Mouse (Mus musculus): ENCODE data around the gene Mpp3. TPM values are rescaled to one million over a fixed set of nuclear protein-coding genes. Genes with fewer than 3 reads are reported as not detected.
A peak's percentile ranks its signal among the peaks of the same experiment; 100 is the strongest.

Mpp3 gene
- polyA plus RNA-seq, 1 experiment from 2014 or later: 10.2 TPM

DNA sequence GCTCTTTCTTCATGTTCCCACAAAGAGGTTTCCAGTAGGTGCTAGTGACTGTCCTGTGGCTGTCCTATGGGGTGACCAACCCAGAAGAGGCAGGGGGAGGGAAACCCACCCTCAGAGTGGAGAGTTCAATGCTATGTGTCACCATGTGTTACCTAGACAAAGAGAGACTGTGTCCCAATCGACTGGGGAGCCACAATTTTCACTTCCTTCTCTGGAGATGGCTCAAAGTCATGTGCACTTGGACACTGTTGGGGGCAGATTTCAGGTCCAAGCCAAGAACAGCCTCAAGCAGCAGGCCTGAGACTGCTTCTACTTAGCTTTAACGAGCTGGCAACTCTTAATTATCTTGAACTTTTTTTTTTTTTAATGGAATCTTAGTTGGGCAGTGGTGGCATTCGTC, 56.2 kb downstream of the Mpp3 start:
- H3K36me3 ChIP-seq: no peaks in the 10 kb centered on the region
- H3K9ac ChIP-seq: no peak overlapping the region
- no peak overlapping the region for H3K27ac ChIP-seq
- WGBS: 50% methylated on average over 3 of the region's 3 CpGs
- no peak overlapping the region for H3K4me3 ChIP-seq
- peaks cover 22% of the 10 kb centered on the region for H3K4me1 ChIP-seq
- H3K9me3 ChIP-seq: no peaks in the 10 kb centered on the region
- peaks cover 15% of the 10 kb centered on the region for H3K27me3 ChIP-seq
- H3K4me2 ChIP-seq (replicated peaks): no peak overlapping the region
- ATAC-seq (ENCODE audit: low FRiP score, low read depth): no peak

DNA sequence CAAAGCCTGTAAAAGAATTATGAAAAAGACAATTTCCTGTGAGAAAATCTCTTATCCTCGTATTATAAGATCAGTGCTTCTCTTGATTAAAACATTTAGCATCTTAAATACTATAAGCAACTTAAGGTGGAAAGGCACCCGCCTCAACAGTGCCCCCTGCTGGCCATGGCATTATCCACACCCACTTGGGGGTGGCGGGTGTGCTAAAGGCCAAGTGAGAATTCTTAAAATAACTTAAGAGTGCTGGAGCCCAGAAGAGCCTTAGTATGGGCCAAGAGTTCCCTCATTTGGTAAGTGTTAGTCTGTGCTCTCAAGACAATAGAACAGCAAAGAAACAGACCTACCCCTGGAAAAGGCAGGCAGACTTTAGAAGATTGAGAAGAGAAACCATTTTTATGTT, 56.9 kb downstream of the Mpp3 start:
- H3K4me3 ChIP-seq: no peak overlapping the region
- H3K36me3 ChIP-seq: no peaks in the 10 kb centered on the region
- H3K9ac ChIP-seq: no peak overlapping the region
- H3K4me2 ChIP-seq (replicated peaks): no peak overlapping the region
- no peak for ATAC-seq (ENCODE audit: low FRiP score, low read depth)
- 46% methylated on average over 3 of the region's 3 CpGs for WGBS
- peaks cover 28% of the 10 kb centered on the region for H3K4me1 ChIP-seq
- no peaks in the 10 kb centered on the region for H3K9me3 ChIP-seq
- H3K27me3 ChIP-seq: peaks cover 22% of the 10 kb centered on the region
- no peak overlapping the region for H3K27ac ChIP-seq

DNA sequence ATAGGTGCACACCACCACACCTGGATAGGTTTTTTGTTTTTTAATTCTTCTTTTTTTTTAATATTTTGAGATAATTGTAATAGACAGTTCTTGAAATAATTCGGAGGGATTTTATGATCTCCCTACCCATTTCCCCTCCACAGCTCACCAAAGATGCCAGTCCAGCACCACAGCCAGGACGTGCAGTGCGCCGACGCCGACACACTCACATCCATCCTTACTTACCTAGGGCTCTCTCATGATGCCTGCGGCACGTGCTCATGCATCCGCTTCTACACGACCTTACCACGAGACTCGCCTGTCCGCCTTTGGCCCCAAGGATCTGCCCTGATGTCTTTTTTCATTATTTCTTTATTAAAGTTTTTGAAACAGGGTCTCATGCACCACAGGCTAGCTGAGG, 58.4 kb downstream of the Mpp3 start:
- H3K27ac ChIP-seq: no peak overlapping the region
- H3K4me1 ChIP-seq: peaks cover 28% of the 10 kb centered on the region
- H3K4me2 ChIP-seq (replicated peaks): no peak overlapping the region
- H3K9ac ChIP-seq: no peak overlapping the region
- H3K4me3 ChIP-seq: no peak overlapping the region
- no peaks in the 10 kb centered on the region for H3K9me3 ChIP-seq
- H3K36me3 ChIP-seq: no peaks in the 10 kb centered on the region
- H3K27me3 ChIP-seq: peaks cover 37% of the 10 kb centered on the region
- WGBS: 83% methylated on average over 13 of the region's 13 CpGs
- ATAC-seq (ENCODE audit: low FRiP score, low read depth): no peak

DNA sequence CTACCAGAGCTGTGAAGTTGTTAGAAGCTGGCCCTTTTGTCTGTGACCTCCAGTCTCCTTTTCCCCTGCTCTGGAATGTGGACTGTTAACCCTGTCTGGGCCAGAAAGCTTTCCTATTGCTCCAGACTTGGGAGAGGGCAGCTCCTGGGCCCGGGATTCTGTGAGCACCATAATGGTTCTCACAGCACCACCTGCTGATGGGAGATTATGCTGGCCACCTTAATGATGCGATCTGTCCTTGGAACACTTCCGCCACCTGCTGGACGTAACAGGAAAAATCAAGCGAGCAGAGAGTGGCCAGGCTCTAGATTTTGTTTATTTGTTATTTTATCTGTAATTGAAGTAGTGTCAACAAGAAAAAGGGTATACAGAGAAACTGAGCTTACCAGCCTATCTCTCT, 59.5 kb downstream of the Mpp3 start:
- H3K4me1 ChIP-seq: peaks cover 29% of the 10 kb centered on the region
- no peak overlapping the region for H3K4me3 ChIP-seq
- peaks cover 48% of the 10 kb centered on the region for H3K27me3 ChIP-seq
- H3K9me3 ChIP-seq: no peaks in the 10 kb centered on the region
- no peak overlapping the region for H3K27ac ChIP-seq
- H3K36me3 ChIP-seq: no peaks in the 10 kb centered on the region
- ATAC-seq (ENCODE audit: low FRiP score, low read depth): peak; percentile 77
- WGBS: 0% methylated on average over 5 of the region's 5 CpGs
- H3K9ac ChIP-seq: no peak overlapping the region
- no peak overlapping the region for H3K4me2 ChIP-seq (replicated peaks)

DNA sequence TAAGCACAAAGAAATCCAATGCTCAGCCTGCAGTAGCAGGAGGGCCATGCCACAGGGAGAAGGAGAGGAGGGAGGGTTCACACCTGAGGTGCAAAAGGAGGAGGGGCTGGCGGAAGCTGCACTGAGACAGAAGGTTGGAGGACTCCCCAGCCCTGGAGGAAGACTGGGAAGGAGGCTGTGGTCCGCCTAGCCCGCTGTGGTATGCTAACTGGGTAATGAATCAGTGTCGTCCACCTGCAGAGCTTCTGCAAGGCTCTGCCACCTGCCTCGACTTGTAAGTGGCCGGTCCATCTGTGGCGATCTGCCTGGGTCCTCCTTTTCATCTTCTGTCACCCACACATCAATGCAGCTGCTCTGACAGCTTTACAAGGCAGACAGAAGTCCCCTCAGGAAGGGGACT, 60.0 kb downstream of the Mpp3 start:
- Histone ChIP-seq H3K27me3 (peaks cover 53% of the 10 kb centered on the region), H3K9me3 (no peaks in the 10 kb centered on the region), H3K4me3 (no peak overlapping the region), H3K4me1 (peaks cover 29% of the 10 kb centered on the region), H3K4me2 (replicated peaks) (no peak overlapping the region), H3K36me3 (no peaks in the 10 kb centered on the region), H3K9ac (peak overlapping the region; percentile 25; the same call in 1 of the 2 replicates), H3K27ac (no peak overlapping the region)
- no peak for ATAC-seq (ENCODE audit: low FRiP score, low read depth)
- WGBS: 7% methylated on average over 7 of the region's 7 CpGs

DNA sequence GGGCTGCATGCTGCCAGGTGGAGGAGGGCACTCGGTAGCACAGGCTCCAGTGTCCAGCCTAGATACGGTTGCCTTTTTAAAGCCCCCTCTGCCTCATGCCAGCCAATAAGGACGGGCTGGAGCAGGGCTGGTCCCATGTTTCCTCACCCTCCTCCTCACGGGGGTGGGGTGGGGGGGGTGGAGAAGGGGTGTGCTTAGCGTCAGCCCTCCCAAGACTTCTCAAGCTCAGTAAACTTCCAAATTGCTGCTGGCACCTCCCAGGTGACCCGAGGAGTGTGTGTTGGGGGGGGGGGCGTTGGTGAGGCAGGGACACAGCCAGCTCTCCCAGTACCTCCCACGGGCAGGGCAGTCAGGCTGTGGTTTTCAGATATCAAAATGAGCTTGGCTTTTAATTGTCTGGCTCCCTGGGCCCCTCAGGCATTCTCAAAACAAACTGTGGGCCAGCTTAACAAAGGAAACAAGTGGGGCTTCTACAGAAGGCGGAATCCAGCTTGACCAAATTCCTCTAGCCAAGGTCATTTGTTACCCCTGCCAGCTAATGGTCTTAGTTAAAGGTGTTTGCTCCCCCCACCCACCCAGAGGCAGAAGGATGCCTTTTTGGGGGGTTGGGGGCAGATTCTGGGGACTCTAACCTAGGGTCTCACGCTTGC, 61.2 kb downstream of the Mpp3 start, which contains the start of gene Sost:
Gene Sost, minus strand, starts transcription at position 51 of the 650 bp plus-strand sequence.
- Histone ChIP-seq H3K27ac (no peak within 1 kb of the TSS), H3K9ac (no peak within 1 kb of the TSS), H3K4me2 (replicated peaks) (no peak within 1 kb of the TSS), H3K4me3 (no peak within 1 kb of the TSS), H3K9me3 (no peaks in the 10 kb centered on the region), H3K27me3 (peaks cover 65% of the 10 kb centered on the region), H3K4me1 (peaks cover 30% of the 10 kb centered on the region), H3K36me3 (no peaks in the 10 kb centered on the region)
- ATAC-seq (ENCODE audit: low FRiP score, low read depth): no peak
- WGBS: 17% methylated on average over 10 of the region's 10 CpGs

DNA sequence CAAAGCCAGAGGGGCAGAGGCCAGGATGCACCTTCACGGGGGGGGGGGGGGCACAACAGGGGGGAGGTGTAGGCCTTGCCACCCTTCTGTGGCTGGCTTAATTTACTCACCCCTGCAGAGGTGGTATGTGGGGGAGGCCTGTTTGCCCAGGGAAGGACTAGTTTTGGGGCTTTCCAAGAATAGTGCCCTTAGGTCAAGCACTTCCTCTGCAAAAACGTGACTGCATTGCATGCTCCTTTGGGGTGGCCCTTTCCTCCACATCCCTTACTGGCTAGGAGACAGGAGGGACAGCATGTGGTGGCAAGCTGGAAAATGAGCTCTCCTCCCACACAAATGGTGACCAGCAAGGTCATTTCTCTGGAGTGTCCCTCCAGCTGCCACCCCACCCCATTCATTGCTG, 62.7 kb downstream of the Mpp3 start:
- Histone ChIP-seq H3K9ac (no peak overlapping the region), H3K9me3 (no peaks in the 10 kb centered on the region), H3K4me2 (replicated peaks) (no peak overlapping the region; the same call in 1 of the 2 replicates), H3K4me3 (no peak overlapping the region), H3K36me3 (no peaks in the 10 kb centered on the region), H3K4me1 (peaks cover 30% of the 10 kb centered on the region), H3K27ac (no peak overlapping the region), H3K27me3 (peaks cover 80% of the 10 kb centered on the region)
- no peak for ATAC-seq (ENCODE audit: low FRiP score, low read depth)
- WGBS: 11% methylated on average over 2 of the region's 2 CpGs

DNA sequence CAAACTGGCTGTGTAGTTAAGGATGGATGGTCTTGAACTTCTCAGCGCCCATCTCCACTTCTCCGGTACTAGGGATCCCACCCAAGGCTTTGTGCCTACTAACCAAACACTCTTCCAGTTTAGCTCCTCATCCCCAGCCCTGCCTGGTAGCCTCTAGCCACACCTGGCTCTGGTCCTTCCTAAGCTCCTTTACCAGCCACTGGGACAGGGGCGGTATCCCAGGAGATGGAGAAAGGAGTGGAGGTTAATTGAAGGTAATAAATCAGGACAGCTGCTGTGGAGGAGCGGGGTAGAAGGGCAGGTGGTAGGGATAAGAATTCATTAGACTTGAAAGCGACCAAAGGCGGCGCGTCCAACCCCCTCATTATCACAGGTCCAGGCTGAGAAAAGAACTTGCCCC, 63.6 kb downstream of the Mpp3 start:
- Histone ChIP-seq H3K27me3 (peaks cover 88% of the 10 kb centered on the region), H3K36me3 (no peaks in the 10 kb centered on the region), H3K27ac (no peak overlapping the region), H3K9me3 (no peaks in the 10 kb centered on the region), H3K4me1 (peaks cover 30% of the 10 kb centered on the region), H3K4me2 (replicated peaks) (peak overlapping the region; percentile 98), H3K9ac (no peak overlapping the region), H3K4me3 (peak overlapping the region; percentile 58; the same call in 1 of the 2 replicates)
- WGBS: 2% methylated on average over 8 of the region's 8 CpGs
- ATAC-seq (ENCODE audit: low FRiP score, low read depth): no peak

DNA sequence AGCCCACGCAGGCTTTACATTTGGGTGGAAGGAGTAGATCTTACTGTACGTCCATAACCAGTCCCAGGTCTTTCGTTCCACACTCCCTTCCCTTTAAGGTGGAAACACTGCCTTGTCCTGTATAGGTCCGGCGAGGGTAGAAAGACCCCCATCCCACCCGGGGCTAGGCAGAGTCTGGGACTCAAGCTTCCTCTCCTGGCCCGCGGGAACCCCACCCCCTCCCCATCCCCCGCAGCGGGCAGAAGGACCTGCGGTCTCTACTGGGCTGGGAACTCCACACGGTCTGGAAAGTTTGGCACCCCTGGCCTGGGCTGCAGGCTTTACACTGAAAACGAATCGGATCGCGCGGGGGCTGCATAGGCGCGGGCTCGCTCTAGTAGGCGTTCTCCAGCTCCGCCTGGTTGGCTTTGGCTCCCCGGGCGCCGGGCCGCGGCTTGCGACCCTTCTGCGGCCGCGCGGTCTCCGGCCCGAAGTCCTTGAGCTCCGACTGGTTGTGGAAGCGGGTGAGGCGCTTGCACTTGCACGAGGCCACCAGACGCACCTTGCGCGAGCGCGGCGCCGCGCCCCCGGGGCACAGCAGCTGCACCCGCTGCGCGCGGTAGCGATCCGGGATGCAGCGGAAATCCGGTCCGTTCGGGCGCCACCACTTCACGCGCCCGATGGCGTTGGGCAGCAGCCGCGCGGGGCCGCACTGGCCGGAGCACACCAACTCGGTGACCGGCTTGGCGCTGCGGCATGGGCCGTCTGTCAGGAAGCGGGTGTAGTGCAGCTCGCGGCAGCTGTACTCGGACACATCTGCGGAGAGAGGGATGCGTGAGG, 64.6 kb downstream of the Mpp3 start:
- Histone ChIP-seq H3K27ac (no peak overlapping the region), H3K9me3 (no peaks in the 10 kb centered on the region), H3K9ac (peak overlapping the region; percentile 67), H3K36me3 (no peaks in the 10 kb centered on the region), H3K4me1 (peaks cover 30% of the 10 kb centered on the region), H3K4me2 (replicated peaks) (peak overlapping the region; percentile 98), H3K4me3 (peak overlapping the region; percentile 58), H3K27me3 (peaks cover 89% of the 10 kb centered on the region)
- under 1% methylated on average over 78 of the region's 78 CpGs for WGBS
- no peak for ATAC-seq (ENCODE audit: low FRiP score, low read depth)

DNA sequence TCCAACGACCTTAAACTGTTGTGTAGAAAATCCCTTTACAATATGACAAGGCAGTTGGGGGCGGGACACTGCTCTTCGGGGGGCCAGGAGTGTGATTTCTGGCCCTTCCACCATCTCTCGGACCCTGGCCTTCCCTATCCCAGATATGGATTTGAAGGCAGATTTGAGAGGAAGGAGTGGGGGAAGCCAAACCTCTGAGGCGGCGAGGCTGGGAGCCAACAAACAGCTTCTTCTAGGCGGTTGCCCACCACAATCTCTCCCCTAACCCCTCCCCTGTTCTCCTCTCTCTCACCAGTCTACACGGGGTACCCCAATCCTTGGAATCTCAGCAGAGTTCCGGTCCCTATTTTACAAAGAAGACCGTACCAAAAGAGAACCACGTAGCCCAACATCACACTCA, 65.2 kb downstream of the Mpp3 start:
- Histone ChIP-seq H3K27me3 (peaks cover 84% of the 10 kb centered on the region), H3K36me3 (no peaks in the 10 kb centered on the region), H3K4me2 (replicated peaks) (peak overlapping the region; percentile 98), H3K9ac (no peak overlapping the region), H3K9me3 (no peaks in the 10 kb centered on the region), H3K4me3 (peak overlapping the region; percentile 58), H3K27ac (no peak overlapping the region), H3K4me1 (peaks cover 24% of the 10 kb centered on the region)
- WGBS: 1% methylated on average over 11 of the region's 11 CpGs
- no peak for ATAC-seq (ENCODE audit: low FRiP score, low read depth)

DNA sequence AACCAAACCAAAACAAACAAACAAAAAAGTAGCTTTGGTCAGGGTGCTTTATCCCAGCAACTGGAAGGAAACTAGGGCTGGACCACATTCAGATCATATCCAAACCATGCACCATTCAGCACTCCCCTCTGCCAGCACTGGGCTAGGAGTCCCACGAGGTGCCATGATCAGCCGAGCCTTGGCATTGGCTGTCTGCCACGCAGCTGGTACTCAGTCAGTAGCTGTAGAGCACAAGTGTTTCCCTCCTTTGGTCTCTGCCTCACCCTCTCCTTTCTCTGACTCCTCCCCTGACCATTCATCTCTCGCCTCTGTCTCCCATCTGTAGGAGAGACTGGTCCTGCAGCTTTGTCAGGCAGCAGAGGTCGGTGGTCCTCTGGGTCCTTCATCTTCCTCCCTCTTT, 70.8 kb downstream of the Mpp3 start:
- Histone ChIP-seq H3K36me3 (no peaks in the 10 kb centered on the region), H3K4me2 (replicated peaks) (no peak overlapping the region), H3K27ac (no peak overlapping the region), H3K4me3 (no peak overlapping the region), H3K9me3 (no peaks in the 10 kb centered on the region), H3K9ac (no peak overlapping the region), H3K27me3 (peaks cover 29% of the 10 kb centered on the region), H3K4me1 (peaks cover 12% of the 10 kb centered on the region)
- no peak for ATAC-seq (ENCODE audit: low FRiP score, low read depth)
- 64% methylated on average over 5 of the region's 5 CpGs for WGBS

DNA sequence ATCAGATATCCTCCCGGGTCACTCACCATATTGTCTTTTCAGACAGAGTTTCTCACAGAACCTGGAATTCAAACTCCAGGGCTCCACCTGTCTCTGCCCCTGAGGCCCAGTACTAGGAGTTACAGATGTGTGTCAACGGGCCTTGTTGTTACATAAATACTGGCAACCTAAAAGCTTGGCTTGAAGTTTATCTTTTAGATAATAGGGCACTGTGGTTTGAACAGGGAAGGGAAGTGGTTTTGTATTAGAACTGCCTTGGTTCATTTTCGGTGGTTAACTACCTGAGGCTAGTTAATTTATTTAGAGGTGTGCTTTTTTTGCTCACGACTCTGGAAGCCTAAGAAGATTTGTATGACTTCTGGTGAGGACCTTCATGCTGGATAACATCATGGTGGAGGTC, 74.8 kb downstream of the Mpp3 start:
- 61% methylated on average over 4 of the region's 4 CpGs for WGBS
- no peaks in the 10 kb centered on the region for H3K36me3 ChIP-seq
- no peaks in the 10 kb centered on the region for H3K9me3 ChIP-seq
- no peak overlapping the region for H3K4me3 ChIP-seq
- no peak for ATAC-seq (ENCODE audit: low FRiP score, low read depth)
- H3K27me3 ChIP-seq: peaks cover 2% of the 10 kb centered on the region; the same call in 1 of the 2 replicates
- no peak overlapping the region for H3K9ac ChIP-seq
- H3K27ac ChIP-seq: no peak overlapping the region
- no peak overlapping the region for H3K4me2 ChIP-seq (replicated peaks)
- H3K4me1 ChIP-seq: peaks cover 14% of the 10 kb centered on the region
